Mouse (Mus musculus): Measurements from ENCODE around the gene Tnfaip2. TPM values are rescaled to one million over a fixed set of nuclear protein-coding genes. Genes with fewer than 3 reads are reported as not detected.

Tnfaip2 gene
- polyA plus RNA-seq, 1 experiment from 2014 or later, result 12.8 TPM

DNA sequence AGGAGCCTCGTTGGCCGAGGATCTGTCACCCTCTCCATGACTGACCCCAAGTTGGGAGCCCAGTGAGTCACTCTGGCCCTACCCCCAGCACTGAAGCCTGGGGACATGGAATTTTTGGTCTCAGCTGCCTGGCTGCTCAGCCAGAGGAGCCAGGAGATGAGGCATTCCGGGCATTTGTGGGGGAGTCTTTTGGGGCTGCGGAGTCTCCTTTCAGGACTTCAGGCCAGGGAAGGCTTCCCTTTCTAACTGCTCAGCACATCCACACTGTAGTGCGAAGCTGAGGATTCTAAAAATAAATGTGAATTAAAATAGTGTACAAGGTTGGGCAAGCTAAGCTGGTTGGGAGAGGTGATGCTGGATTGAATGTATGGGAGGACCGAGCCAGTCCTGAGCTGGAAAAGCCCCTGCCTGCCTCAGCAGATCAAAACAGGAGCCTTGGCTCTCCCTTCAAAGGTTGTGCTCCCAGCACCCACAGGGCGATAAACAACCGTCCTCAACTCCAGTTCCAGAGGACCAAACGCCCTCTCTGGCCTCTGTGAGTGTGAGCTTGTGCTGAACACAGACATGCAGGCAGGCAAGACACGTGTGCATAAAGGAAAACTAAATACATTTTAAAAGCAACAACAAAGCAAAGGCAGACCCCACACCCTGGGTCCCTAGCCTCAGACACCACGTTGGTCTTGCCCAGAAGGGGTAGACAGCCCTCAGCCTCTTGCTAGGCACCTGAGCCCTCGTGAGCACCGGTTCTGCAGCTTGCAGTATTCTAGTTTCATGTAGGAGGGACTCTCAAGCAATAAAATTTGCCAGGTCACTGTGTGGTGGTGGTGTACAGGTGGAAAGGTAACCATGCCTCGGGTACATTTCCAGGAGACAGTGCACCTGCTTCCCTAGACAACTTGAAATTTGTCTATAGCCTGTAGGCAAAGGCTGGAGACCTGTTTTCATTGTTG lies 11.1 kb upstream of the Tnfaip2 start:
- Histone ChIP-seq H3K4me3 (peak overlapping the region; percentile 63), H3K27ac (peak overlapping the region; percentile 84)

DNA sequence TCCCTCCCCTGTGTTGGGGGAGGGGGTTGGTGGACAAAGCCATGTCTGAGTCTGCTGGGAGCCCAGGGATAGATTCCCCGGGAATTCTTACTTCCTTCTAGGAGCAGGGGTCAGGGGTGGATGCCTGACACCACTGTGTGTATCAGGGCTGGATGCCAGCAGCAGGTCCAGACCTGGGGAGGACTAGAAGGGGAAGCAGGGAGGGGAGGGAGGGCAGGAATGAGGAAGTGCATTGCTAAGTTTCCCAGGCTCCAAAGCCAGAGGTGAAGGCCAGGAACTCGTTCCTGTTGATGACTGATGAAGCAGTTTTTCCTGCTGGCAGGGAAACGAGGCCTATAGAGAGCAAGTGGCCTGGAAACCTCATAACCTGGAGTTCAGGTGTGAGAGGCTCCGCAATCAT lies 10.2 kb upstream of the Tnfaip2 start:
- peaks cover 88% of the 10 kb centered on the region for H3K27me3 ChIP-seq (ENCODE audit: insufficient read depth, poor library complexity, severe bottlenecking)
- peak overlapping the region; percentile 84 for H3K27ac ChIP-seq
- no peak overlapping the region for H3K4me3 ChIP-seq
- DNase-seq (ENCODE audit: low spot score), result no peak
- H3K9me3 ChIP-seq, result no peaks in the 10 kb centered on the region
- WGBS, result 29% methylated on average over 4 of the region's 4 CpGs
- H3K36me3 ChIP-seq, result no peaks in the 10 kb centered on the region
- peaks cover 86% of the 10 kb centered on the region for H3K4me1 ChIP-seq

More for the DNA sequence above, 11.1 kb upstream of the Tnfaip2 start:
- 27% methylated on average over 14 of the region's 14 CpGs for WGBS
- Histone ChIP-seq H3K27me3 (ENCODE audit: insufficient read depth, poor library complexity, severe bottlenecking) (peaks cover 85% of the 10 kb centered on the region), H3K4me1 (peaks cover 80% of the 10 kb centered on the region), H3K36me3 (no peaks in the 10 kb centered on the region), H3K9me3 (no peaks in the 10 kb centered on the region)
- no peak for DNase-seq (ENCODE audit: low spot score)

DNA sequence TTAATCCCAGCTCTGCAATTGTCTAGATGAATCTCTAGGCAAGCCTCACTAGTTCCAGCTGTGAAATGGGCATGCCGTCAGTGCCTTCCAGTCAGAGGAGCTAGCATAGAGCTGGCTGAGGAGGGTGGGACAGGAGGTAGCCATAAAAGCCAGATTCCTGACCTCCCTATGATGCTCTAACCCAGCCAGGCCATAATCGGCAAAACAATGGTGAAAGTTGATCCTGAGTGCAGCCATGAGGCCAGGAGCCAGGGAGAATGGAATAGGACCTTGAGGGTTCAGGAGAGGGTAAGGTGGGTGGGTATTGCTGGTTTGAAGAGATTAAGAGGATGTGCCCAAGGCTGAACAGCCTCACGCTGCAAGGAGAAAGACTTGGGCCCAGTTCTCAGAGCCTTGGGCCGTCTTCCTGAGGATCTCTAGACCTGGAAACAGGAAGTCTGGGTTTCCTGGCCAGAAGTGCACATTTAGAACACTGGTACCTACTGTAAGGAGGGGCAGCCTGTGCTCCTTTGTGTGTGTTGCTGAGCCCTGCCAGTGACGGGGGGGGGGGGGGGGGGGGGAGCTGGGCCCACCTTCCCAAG lies 9.4 kb upstream of the Tnfaip2 start:
- Histone ChIP-seq H3K4me3 (no peak overlapping the region), H3K27ac (peak overlapping the region; percentile 84), H3K4me1 (peaks cover 92% of the 10 kb centered on the region), H3K36me3 (no peaks in the 10 kb centered on the region), H3K9me3 (no peaks in the 10 kb centered on the region), H3K27me3 (ENCODE audit: insufficient read depth, poor library complexity, severe bottlenecking) (peaks cover 87% of the 10 kb centered on the region)
- WGBS, result 53% methylated on average over 5 of the region's 5 CpGs
- DNase-seq (ENCODE audit: low spot score), result no peak

DNA sequence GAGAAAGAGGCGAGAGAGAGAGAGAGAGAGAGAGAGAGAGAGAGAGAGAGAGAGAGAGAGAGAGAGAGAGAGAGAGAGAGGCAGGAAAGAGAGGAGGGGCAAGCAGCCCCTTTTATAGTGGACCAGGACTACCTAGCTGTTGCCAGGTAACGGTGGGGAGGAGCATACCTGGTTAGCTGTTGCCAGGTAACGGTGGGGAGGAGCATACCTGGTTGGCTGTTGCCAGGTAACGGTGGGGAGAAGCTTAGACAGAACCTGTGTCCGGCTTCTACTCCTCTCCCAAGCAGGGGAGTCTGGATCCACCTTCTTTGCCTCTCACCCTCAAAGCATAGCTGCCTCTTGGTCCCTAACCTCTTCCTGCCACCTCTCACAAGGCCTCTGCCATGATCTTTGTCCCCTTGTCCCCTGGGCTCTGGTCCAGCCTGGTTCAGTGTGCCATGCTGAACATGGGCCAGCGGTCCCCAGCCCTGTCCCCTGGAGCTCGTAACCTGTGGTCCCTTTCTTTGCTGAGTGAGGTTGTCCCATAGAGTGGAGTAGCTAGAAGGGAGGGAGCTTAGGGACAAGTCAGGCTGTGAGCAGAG lies 8.0 kb upstream of the Tnfaip2 start:
- Histone ChIP-seq H3K36me3 (no peaks in the 10 kb centered on the region), H3K9me3 (no peaks in the 10 kb centered on the region), H3K4me3 (peak overlapping the region; percentile 24; the same call in 1 of the 2 replicates), H3K27me3 (ENCODE audit: insufficient read depth, poor library complexity, severe bottlenecking) (peaks cover 84% of the 10 kb centered on the region), H3K27ac (peak overlapping the region; percentile 82), H3K4me1 (peaks cover 78% of the 10 kb centered on the region)
- 28% methylated on average over 7 of the region's 7 CpGs for WGBS
- no peak for DNase-seq (ENCODE audit: low spot score)

DNA sequence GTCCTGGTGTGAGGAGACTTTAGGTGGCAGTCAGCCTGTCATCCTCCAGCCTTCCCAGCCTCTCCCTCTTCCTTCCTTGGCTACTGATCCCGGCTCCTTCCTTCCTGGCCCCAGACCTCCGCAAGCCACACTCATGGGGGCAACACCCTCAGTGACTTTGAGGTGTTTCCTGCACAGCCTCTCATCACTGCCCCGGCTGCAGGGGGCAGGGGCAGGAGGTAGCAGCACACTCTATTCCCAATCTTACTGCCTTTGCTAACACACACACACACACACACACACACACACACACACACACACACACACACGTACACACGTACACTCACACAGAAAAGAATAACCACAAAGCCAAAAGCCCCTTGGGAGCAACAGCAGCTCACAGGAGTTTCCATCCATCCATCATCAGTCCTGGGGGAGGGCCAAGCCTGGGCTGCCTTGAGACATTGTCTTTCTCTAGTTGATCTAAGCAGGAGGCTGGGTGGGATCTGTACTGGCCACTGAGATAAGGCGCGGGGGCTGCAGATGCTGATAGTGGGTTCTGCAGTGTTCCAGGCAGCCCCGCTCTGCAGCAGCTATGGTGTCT lies 7.4 kb upstream of the Tnfaip2 start:
- WGBS, result 7% methylated on average over 8 of the region's 8 CpGs
- Histone ChIP-seq H3K4me3 (peak overlapping the region; percentile 24), H3K4me1 (peaks cover 72% of the 10 kb centered on the region), H3K27me3 (ENCODE audit: insufficient read depth, poor library complexity, severe bottlenecking) (peaks cover 81% of the 10 kb centered on the region), H3K9me3 (no peaks in the 10 kb centered on the region), H3K27ac (peak overlapping the region; percentile 82), H3K36me3 (no peaks in the 10 kb centered on the region)
- DNase-seq (ENCODE audit: low spot score), result no peak

DNA sequence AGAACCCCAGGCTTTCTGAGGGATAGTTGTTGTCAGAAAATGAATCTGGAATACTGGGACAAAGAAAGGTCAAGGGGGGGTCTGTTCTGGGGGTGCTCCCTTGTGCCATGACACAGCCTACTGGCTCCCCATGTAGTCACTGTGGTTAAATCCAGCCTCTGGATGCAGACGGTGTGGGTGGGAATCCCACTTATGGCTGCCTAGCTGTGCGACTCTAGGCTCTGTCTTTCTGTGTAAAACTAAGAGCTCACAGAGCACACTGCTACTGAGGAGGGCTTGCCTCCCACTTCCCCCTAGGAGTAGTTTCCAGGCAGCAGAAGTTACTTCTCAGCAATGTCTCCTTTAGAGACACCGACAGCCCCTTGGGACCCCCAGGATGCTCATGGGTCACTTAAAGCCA lies 6.1 kb upstream of the Tnfaip2 start:
- no peaks in the 10 kb centered on the region for H3K36me3 ChIP-seq
- peaks cover 58% of the 10 kb centered on the region for H3K4me1 ChIP-seq
- DNase-seq (ENCODE audit: low spot score), result no peak
- H3K9me3 ChIP-seq, result no peaks in the 10 kb centered on the region
- 0 out of 2 replicates have a peak overlapping the region, but pooled peaks have one; percentile 29 for H3K27ac ChIP-seq
- H3K4me3 ChIP-seq, result no peak overlapping the region
- 78% methylated on average over 3 of the region's 3 CpGs for WGBS
- H3K27me3 ChIP-seq (ENCODE audit: insufficient read depth, poor library complexity, severe bottlenecking), result peaks cover 76% of the 10 kb centered on the region

DNA sequence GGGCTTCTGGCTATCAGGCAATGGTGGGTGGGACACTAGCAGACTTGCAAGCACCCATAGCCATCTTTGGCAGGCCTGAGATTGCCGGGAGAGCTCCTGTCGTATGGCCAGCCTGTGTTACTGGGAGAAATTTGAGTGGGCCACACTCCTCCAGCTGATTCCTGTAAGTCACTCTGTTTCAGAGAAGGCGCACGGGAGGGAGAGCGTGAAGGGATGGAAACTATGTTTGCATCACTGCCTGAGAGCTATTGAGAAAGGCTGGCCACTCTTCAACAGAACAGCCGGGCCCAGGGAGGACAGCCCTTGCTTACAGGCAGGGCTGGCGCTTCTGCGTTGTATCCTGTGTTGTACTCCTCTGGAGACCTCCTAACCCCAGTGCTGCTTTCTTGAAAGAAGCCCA lies 5.6 kb upstream of the Tnfaip2 start:
- 53% methylated on average over 8 of the region's 8 CpGs for WGBS
- peaks cover 76% of the 10 kb centered on the region for H3K27me3 ChIP-seq (ENCODE audit: insufficient read depth, poor library complexity, severe bottlenecking)
- peaks cover 56% of the 10 kb centered on the region for H3K4me1 ChIP-seq
- H3K4me3 ChIP-seq, result no peak overlapping the region
- H3K27ac ChIP-seq, result 0 out of 2 replicates have a peak overlapping the region, but pooled peaks have one; percentile 29
- no peaks in the 10 kb centered on the region for H3K9me3 ChIP-seq
- no peaks in the 10 kb centered on the region for H3K36me3 ChIP-seq
- DNase-seq (ENCODE audit: low spot score), result no peak

DNA sequence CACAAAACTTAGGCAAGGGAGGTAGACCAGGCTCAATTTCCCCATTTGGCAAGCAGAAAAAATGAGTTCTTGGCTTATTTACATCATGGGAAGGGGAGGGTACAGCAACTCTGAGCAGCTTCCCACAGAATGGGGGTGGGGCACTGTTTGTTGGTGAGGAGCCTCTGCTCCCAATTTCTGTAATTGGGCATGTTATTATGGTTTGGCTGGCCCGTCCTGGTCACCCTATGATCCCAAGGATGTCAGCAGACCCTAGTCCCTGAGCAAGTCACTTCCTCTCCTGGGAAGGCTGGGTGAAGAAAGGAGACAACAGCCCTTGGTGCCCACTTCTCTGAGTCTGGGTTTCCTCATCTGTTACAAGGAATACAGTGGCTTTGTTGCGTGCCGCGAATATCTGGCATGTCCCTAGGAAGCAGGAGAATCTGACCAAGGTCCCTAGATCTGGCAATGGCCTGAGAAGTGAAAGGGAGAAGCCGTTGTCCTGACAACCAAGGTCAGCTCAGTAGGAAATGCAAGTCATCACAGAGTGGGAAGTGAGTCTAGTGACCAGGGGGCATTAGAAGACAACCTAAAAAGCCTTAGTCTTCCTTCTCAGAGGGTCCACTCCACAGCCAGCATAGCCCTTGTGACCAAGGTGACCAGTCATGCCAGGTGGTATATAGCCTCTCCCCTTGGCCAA lies 4.9 kb upstream of the Tnfaip2 start:
- H3K4me3 ChIP-seq, result no peak overlapping the region
- 0 out of 2 replicates have a peak overlapping the region, but pooled peaks have one; percentile 29 for H3K27ac ChIP-seq
- no peaks in the 10 kb centered on the region for H3K36me3 ChIP-seq
- peaks cover 56% of the 10 kb centered on the region for H3K4me1 ChIP-seq
- H3K27me3 ChIP-seq (ENCODE audit: insufficient read depth, poor library complexity, severe bottlenecking), result peaks cover 76% of the 10 kb centered on the region
- H3K9me3 ChIP-seq, result no peaks in the 10 kb centered on the region
- no peak for DNase-seq (ENCODE audit: low spot score)
- WGBS, result 68% methylated on average over 5 of the region's 5 CpGs

DNA sequence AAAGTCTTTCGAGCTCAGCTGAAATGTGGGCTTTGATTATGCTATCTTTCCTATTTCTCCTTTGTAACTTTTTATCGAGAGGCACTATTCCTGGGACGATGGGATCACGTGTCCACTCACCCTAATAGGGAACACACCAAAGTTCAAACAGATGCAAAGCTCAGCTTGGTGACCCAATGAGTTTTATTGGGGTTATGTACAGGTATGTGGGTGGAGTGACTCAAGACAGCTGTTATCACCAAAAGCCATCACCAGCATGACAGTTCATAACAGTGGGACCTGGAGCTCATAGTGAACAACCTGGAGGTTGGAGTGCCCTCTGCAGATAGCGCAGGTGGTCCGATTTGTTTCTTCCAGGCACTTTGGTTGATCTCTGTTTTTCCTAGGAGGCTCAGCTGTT lies 3.4 kb upstream of the Tnfaip2 start:
- H3K4me3 ChIP-seq, result no peak overlapping the region
- WGBS, result 81% methylated on average over 6 of the region's 6 CpGs
- no peaks in the 10 kb centered on the region for H3K36me3 ChIP-seq
- no peak overlapping the region for H3K27ac ChIP-seq
- H3K9me3 ChIP-seq, result no peaks in the 10 kb centered on the region
- no peak for DNase-seq (ENCODE audit: low spot score)
- peaks cover 58% of the 10 kb centered on the region for H3K4me1 ChIP-seq
- peaks cover 80% of the 10 kb centered on the region for H3K27me3 ChIP-seq (ENCODE audit: insufficient read depth, poor library complexity, severe bottlenecking)

DNA sequence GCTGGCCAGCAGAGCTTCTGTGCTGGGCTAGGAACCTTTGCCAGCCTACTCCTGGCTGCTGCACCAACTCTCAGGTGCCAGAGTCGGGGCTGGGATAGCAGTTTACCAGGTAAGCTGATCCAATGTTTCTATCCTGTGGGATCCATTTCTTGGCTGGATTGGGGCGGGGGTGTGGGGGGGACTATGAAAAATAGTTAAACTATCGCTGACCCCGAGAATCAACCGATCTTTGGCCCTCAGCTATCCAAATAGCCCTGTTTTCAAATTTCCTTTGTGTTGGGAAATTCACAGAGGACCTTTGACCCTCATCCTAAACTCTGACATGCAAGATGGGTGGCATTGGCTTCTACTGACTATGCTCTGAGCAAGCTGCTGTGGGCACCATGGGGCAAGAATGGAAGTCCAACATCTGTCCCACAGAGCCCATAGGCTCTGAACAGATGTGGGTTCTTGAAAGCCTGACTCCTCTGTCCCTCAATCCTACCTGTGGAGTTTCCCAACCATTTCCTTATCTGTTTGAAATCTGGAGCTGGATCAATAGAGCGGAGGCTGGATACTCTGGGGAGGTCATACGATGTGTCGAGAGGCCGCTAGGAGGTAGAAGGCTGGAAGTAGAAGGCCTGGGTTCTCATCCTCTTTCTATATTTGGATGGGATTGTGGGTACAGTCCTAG lies 1.4 kb upstream of the Tnfaip2 start:
- H3K36me3 ChIP-seq, result no peaks in the 10 kb centered on the region
- H3K27ac ChIP-seq, result no peak overlapping the region
- no peak for DNase-seq (ENCODE audit: low spot score)
- no peak overlapping the region for H3K4me3 ChIP-seq
- no peaks in the 10 kb centered on the region for H3K9me3 ChIP-seq
- H3K27me3 ChIP-seq (ENCODE audit: insufficient read depth, poor library complexity, severe bottlenecking), result peaks cover 87% of the 10 kb centered on the region
- WGBS, result 88% methylated on average over 9 of the region's 9 CpGs
- peaks cover 49% of the 10 kb centered on the region for H3K4me1 ChIP-seq

DNA sequence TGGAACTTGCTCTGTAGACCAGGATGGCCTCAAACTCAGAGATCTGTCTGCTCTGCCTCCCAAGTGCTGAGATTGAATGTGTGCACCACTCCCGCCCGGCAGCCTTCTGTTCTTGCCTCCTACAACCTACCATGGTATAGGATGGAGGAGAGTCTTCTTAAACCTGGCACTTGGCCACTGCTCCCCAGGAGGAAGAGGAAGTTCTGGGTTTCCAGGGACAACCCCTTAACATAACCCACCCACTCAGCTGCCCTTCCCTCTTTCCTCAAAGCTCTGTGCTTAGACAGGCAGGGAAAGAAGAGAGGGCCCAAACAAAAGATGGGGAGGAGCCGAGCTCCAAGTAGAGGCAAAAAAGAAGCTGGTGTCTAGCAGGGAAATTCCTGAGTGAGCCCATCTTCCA lies 746 bp upstream of the Tnfaip2 start:
- WGBS, result 64% methylated on average over 3 of the region's 3 CpGs
- no peaks in the 10 kb centered on the region for H3K9me3 ChIP-seq
- H3K27me3 ChIP-seq (ENCODE audit: insufficient read depth, poor library complexity, severe bottlenecking), result peaks cover 88% of the 10 kb centered on the region
- no peak overlapping the region for H3K27ac ChIP-seq
- H3K36me3 ChIP-seq, result no peaks in the 10 kb centered on the region
- peak overlapping the region; percentile 63; the same call in 1 of the 2 replicates for H3K4me3 ChIP-seq
- no peak for DNase-seq (ENCODE audit: low spot score)
- H3K4me1 ChIP-seq, result peaks cover 52% of the 10 kb centered on the region

Measured in heart, embryonic 10.5 days (tissue).